Mouse (Mus musculus) heart, postnatal 0 days (tissue): Measurements from ENCODE around the gene Rbbp5. TPM values are rescaled to one million over a fixed set of nuclear protein-coding genes. Genes with fewer than 3 reads are reported as not detected.

Source experiments
- ATAC-seq: fragments of 200-750 bp; cut with Nextera tagmentation; 2 replicates; pipeline ENCODE4 v1.8.0; 2017; ENCODE audit warnings: low read depth, moderate number of reproducible peaks, moderate library complexity; ENCODE audit not compliant: insufficient read depth
- DNase-seq: peaks from one replicate; pipeline ENCODE4 v3.0.0-alpha.2; 2016; ENCODE audit warnings: low spot score
- H3K27ac ChIP-seq: fragments of 300-500 bp; sonication (generic); 2 replicates; pipeline ENCODE4 v1.5.1; 2014; ENCODE audit warnings: low read depth, mild to moderate bottlenecking
- H3K27me3 ChIP-seq: fragments of 300-500 bp; sonication (generic); 2 replicates; pipeline ENCODE4 v1.6.1; 2014; ENCODE audit warnings: low read length, mixed read lengths; ENCODE audit not compliant: control insufficient read depth, insufficient read depth
- H3K36me3 ChIP-seq: fragments of 300-500 bp; sonication (generic); replicated peaks from 2 replicates; pipeline ENCODE4 v1.6.1; 2014; ENCODE audit warnings: low read length, mixed read lengths; ENCODE audit not compliant: control insufficient read depth, insufficient read depth
- H3K4me1 ChIP-seq: fragments of 300-500 bp; sonication (generic); 2 replicates; pipeline ENCODE4 v1.6.1; 2014; ENCODE audit warnings: antibody characterized with exemption; ENCODE audit not compliant: control insufficient read depth, insufficient read depth
- H3K4me2 ChIP-seq: fragments of 300-500 bp; sonication (generic); 2 replicates; pipeline ENCODE4 v1.6.1; 2014; ENCODE audit warnings: low read depth, mild to moderate bottlenecking, low read length, moderate library complexity
- H3K4me3 ChIP-seq: fragments of 300-500 bp; sonication (generic); 2 replicates; pipeline ENCODE4 v1.5.1; 2014; ENCODE audit warnings: low read depth, low read length
- H3K9ac ChIP-seq: fragments of 300-500 bp; sonication (generic); replicated peaks from 2 replicates; pipeline ENCODE4 v1.6.1; 2014; ENCODE audit warnings: low read depth, low read length, mixed read lengths
- H3K9me3 ChIP-seq: fragments of 300-500 bp; sonication (generic); replicated peaks from 2 replicates; pipeline ENCODE4 v1.6.1; 2016; ENCODE audit warnings: low read length; ENCODE audit not compliant: control insufficient read depth
- CTCF ChIP-seq: IDR thresholded peaks from 2 replicates; pipeline ENCODE4 v1.5.1; 2016; ENCODE audit warnings: antibody characterized with exemption, control low read depth, low read depth
- EP300 ChIP-seq: IDR thresholded peaks from 2 replicates; pipeline ENCODE4 v1.6.1; 2016; ENCODE audit warnings: antibody characterized with exemption, low read depth
- WGBS: fragments of 180-500 bp; shearing (Covaris S2); extraction: QIAGEN DNeasy Blood & Tissue Kit; methylation state at CpG from one replicate; pipeline ENCODE4 v1.1.7; 2014; 5-methylcytosine and 5-hydroxymethylcytosine counted together
- polyA plus RNA-seq: library from polyadenylated mRNA; unstranded; fragments of >200 nt; fragmentation: Nextera tagmentation; extraction: Ambion mirVana; gene quantifications from 2 replicates; pipeline ENCODE4 v1.2.1, GENCODE M21; 2015
- total RNA-seq: library from RNA; depleted of rRNA; stranded (reverse); fragments of >200 nt; gene quantifications from 2 replicates; pipeline ENCODE4 v1.2.3, GENCODE M21; 2014; ENCODE audit warnings: low replicate concordance

The Rbbp5 gene
- total and polyA plus RNA-seq, 2 experiments from 2014 or later, result 15.8 to 35.3 TPM

DNA sequence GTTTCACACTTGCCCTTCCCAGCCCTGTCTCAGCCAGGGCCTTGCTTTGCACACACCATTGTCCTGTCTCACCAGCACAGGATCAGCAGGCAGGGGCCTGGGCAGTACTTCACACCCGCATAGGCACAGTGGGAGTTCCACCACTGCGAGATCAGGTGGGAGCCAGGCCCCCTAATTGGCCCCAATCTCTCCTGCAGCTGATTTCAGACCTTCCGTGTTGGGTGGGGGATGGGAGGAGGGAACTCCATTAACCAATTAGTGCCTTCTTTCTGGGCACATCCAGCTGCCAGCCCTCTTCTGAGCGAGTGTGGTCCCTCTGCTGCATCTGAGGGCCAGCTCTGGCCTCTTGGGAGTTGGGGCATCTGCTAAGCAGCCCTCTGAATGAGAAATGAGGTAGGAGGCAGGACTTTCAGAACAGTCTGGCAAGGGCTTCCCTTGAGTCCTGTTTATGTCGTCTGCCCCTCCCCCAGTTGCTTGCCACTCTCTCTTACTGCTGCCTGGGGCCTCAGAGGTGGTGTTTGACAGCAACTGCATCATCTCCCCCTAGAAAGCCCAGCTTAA, 53.5 kb downstream of the Rbbp5 start:
- H3K4me2 ChIP-seq, result no peak overlapping the region

DNA sequence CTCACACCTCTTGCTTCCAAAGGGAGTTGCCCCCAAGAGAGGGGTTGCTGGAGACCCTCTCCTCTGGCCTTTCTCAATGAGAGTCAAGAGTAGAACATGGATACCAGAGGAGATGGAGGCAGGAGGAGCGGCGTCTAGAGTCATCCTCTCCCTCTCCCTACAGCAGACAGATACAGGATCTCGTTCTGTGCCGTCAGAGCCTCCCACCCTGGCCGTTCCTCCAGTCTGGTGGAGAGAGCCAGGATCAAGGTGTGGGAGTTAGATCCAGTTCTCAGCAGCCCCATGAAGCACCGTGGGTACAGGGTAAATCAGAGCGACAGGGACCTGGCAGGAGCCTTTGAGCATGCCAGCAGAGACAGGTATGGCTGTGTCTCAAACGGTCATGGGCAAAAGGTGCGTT, 55.4 kb downstream of the Rbbp5 start:
- H3K4me1 ChIP-seq, result no peaks in the 10 kb centered on the region
- no peaks in the 10 kb centered on the region for H3K9me3 ChIP-seq
- H3K36me3 ChIP-seq, result no peaks in the 10 kb centered on the region
- no peak for ATAC-seq
- H3K4me2 ChIP-seq, result no peak overlapping the region
- no peak overlapping the region for H3K4me3 ChIP-seq
- H3K9ac ChIP-seq, result no peak overlapping the region
- no peak for TF ChIP-seq CTCF
- TF ChIP-seq EP300, result no peak
- H3K27ac ChIP-seq, result no peak overlapping the region
- peaks cover 44% of the 10 kb centered on the region for H3K27me3 ChIP-seq
- WGBS, result 45% methylated on average over 9 of the region's 9 CpGs
- no peak for DNase-seq

More for the DNA sequence above, 53.5 kb downstream of the Rbbp5 start:
- Histone ChIP-seq H3K4me3 (no peak overlapping the region), H3K9me3 (no peaks in the 10 kb centered on the region), H3K4me1 (no peaks in the 10 kb centered on the region), H3K27ac (no peak overlapping the region), H3K27me3 (peaks cover 45% of the 10 kb centered on the region), H3K9ac (no peak overlapping the region), H3K36me3 (no peaks in the 10 kb centered on the region)
- no peak for DNase-seq
- no peak for TF ChIP-seq CTCF
- no peak for ATAC-seq
- 19% methylated on average over 5 of the region's 5 CpGs for WGBS

DNA sequence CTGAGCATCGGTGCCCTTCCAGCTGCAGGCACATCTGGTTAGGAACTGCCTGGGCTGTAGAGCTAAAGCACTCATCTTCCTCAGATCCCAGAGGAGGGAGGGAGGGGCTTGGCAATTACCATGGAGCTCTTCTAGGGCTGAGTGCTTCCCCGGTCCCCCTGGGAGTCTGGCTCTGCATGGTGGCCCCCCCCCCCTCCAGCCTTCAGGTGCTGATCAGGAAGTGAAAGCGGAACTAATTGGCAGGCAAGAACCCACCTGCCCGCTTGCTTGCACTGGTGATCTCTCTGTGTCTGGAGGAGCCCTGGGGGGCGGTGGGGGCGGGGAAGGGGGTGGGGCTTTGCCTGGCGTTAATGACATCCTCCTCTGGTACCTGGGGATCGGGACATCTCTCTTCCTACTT, 56.7 kb downstream of the Rbbp5 start:
- WGBS, result 5% methylated on average over 8 of the region's 8 CpGs
- Histone ChIP-seq H3K9me3 (no peaks in the 10 kb centered on the region), H3K4me3 (no peak overlapping the region), H3K4me1 (no peaks in the 10 kb centered on the region), H3K4me2 (no peak overlapping the region), H3K36me3 (no peaks in the 10 kb centered on the region), H3K27me3 (peaks cover 55% of the 10 kb centered on the region), H3K27ac (no peak overlapping the region), H3K9ac (no peak overlapping the region)
- TF ChIP-seq EP300, result no peak
- TF ChIP-seq CTCF, result no peak
- ATAC-seq (no peak), DNase-seq (no peak)

DNA sequence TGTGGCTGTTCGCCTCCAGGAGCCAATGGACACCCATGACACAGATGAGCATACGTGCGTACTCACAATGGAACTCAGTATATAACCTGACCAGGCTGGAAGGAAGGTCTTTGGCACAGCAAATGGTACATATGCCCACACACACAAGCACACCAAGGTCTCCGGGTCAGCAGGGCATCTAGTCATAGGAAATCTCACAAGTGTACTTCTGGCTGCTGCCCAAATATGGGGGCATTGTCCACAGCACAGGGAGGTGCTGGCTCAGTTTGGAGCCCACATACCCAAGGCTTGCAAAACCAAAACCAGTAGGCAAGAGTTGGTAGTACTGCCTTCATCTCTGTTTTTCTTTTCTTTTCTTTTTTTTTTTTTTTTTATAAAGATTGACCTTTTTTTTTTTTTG, 58.4 kb downstream of the Rbbp5 start:
- H3K27me3 ChIP-seq, result peaks cover 72% of the 10 kb centered on the region
- no peak for TF ChIP-seq EP300
- TF ChIP-seq CTCF, result no peak
- H3K4me1 ChIP-seq, result no peaks in the 10 kb centered on the region
- WGBS, result 77% methylated on average over 4 of the region's 4 CpGs
- no peak overlapping the region for H3K4me3 ChIP-seq
- no peak overlapping the region for H3K4me2 ChIP-seq
- no peaks in the 10 kb centered on the region for H3K36me3 ChIP-seq
- no peak overlapping the region for H3K9ac ChIP-seq
- no peak for DNase-seq
- H3K9me3 ChIP-seq, result no peaks in the 10 kb centered on the region
- ATAC-seq, result no peak
- H3K27ac ChIP-seq, result no peak overlapping the region

DNA sequence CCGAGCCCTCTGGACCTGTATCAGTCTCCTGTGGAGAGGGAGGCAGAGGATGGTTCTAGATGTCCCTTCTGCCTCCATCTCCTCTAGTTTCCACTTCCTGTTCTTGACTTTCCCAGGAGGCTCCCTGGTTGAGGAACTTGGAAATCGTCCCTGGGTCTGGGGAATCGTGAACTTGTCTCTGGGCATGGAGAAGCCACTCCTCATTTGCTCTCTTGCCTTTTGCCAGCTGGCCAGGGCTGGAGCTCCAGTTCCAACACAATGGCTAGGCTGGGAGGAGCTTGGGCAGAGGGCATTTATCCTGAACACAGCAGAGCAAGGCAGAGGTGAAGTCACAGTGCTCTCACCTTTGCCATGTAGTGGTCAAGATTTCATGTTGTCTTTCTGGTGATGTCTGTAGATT, 59.3 kb downstream of the Rbbp5 start:
- Histone ChIP-seq H3K9me3 (no peaks in the 10 kb centered on the region), H3K27ac (no peak overlapping the region), H3K27me3 (peaks cover 80% of the 10 kb centered on the region), H3K4me1 (no peaks in the 10 kb centered on the region), H3K4me3 (no peak overlapping the region), H3K9ac (no peak overlapping the region), H3K4me2 (no peak overlapping the region), H3K36me3 (no peaks in the 10 kb centered on the region)
- WGBS, result 61% methylated on average over 3 of the region's 3 CpGs
- ATAC-seq (no peak), DNase-seq (no peak)
- no peak for TF ChIP-seq EP300
- TF ChIP-seq CTCF, result no peak

DNA sequence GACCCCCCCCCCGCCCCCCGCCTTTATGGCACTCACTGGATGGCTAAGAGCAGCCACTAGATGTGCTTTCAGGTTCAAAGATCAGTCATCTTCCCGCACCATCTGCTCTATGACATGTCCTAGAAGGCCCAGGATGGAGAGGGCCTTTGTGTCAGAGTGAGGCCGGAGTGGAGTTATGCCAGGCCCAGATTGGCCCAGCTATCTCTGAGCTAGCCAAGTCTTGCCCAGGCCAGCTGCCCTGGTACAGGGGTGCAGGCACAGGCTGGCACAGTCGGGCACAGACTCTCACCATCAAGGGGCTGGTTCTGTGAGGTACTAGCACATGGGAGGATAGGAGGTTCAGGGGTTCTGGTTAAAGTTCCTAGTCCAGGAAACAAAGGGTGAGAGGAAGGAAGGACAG, 60.6 kb downstream of the Rbbp5 start:
- Histone ChIP-seq H3K4me1 (no peaks in the 10 kb centered on the region), H3K9me3 (no peaks in the 10 kb centered on the region), H3K4me2 (no peak overlapping the region), H3K4me3 (no peak overlapping the region), H3K9ac (no peak overlapping the region), H3K27ac (no peak overlapping the region), H3K27me3 (peaks cover 80% of the 10 kb centered on the region), H3K36me3 (no peaks in the 10 kb centered on the region)
- 83% methylated on average over 5 of the region's 5 CpGs for WGBS
- DNase-seq (no peak), ATAC-seq (no peak)
- TF ChIP-seq CTCF (no peak), EP300 (no peak)
